Mouse (Mus musculus): ENCODE results near the gene Pja2.
"Not testable (repeated sequence)": the region's sequence is repeated elsewhere in the genome, so short reads cannot be mapped to it uniquely, and the experiment has no call there.

Gene Pja2

GRCm38 (mm10) chr17:64331898-64332769 is at the start of gene Pja2:
Pja2 (minus strand) TSS chr17:64331916.
- DNase-seq = peak; percentile 99

- peak; percentile 81 for DNase-seq
Observed at GRCm38 (mm10) chr17:64375327-64375726, 43.6 kb upstream of the Pja2 start.

GRCm38 (mm10) chr17:64363694-64364093 is 32.0 kb upstream of the Pja2 start:
- DNase-seq = peak; percentile 58

GRCm38 (mm10) chr17:64362570-64362969 is 30.9 kb upstream of the Pja2 start:
- no peak for DNase-seq

- DNase-seq = no peak
Observed at GRCm38 (mm10) chr17:64361911-64362425, 30.3 kb upstream of the Pja2 start.

- DNase-seq = no peak
Observed at GRCm38 (mm10) chr17:64353940-64354339, 22.2 kb upstream of the Pja2 start.

- no peak for DNase-seq
Observed at GRCm38 (mm10) chr17:64346135-64346534, 14.4 kb upstream of the Pja2 start.

- DNase-seq = no peak
Observed at GRCm38 (mm10) chr17:64344576-64345172, 13.0 kb upstream of the Pja2 start.

GRCm38 (mm10) chr17:64341698-64342097 is 10.0 kb upstream of the Pja2 start:
- no peak for DNase-seq

- DNase-seq = no peak
Observed at GRCm38 (mm10) chr17:64339752-64340151, 8.0 kb upstream of the Pja2 start.

- DNase-seq = no peak
Observed at GRCm38 (mm10) chr17:64337220-64337619, 5.5 kb upstream of the Pja2 start.

GRCm38 (mm10) chr17:64333956-64334355 is 2.2 kb upstream of the Pja2 start:
- no peak for DNase-seq

- DNase-seq = no peak
Observed at GRCm38 (mm10) chr17:64332770-64333096, 1.0 kb upstream of the Pja2 start.

GRCm38 (mm10) chr17:64331291-64331897 is 322 bp downstream of the Pja2 start:
- no peak for DNase-seq

- no peak for DNase-seq
Observed at GRCm38 (mm10) chr17:64330885-64331284, 831 bp downstream of the Pja2 start.

GRCm38 (mm10) chr17:64324556-64324955 is 7.2 kb downstream of the Pja2 start:
- no peak for DNase-seq

GRCm38 (mm10) chr17:64315428-64315827 is 16.3 kb downstream of the Pja2 start:
- no peak for DNase-seq

- not testable (repeated sequence) for DNase-seq
Observed at GRCm38 (mm10) chr17:64314523-64314922, 17.2 kb downstream of the Pja2 start.

GRCm38 (mm10) chr17:64297628-64298027 is 34.1 kb downstream of the Pja2 start:
- no peak for DNase-seq

- no peak for DNase-seq
Observed at GRCm38 (mm10) chr17:64292740-64293139, 39.0 kb downstream of the Pja2 start.

- no peak for DNase-seq
Observed at GRCm38 (mm10) chr17:64289684-64290083, 42.0 kb downstream of the Pja2 start.

- no peak for DNase-seq
Observed at GRCm38 (mm10) chr17:64288000-64288399, 43.7 kb downstream of the Pja2 start.

GRCm38 (mm10) chr17:64286836-64287235 is 44.9 kb downstream of the Pja2 start:
- DNase-seq = no peak

GRCm38 (mm10) chr17:64281368-64281767 is 50.3 kb downstream of the Pja2 start:
- DNase-seq = not testable (repeated sequence)

Data from lung, postnatal 14 days (tissue).